In the genomic region with DNA sequence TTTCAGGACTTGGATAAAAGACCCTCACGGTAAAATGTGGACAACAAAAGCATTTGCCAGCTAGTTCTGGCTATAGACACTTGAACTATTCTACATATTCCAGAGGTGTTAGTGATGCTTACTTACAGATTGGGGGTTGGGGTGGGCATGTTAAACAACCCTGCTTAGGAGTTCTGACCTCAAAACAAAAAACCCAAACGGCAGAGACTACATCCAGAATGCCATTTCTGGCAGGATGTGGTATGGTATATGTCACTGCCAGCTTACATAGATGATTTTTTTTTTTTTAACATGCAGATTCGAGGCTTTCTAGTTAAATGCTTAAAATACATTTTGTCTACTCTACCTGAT, we compare ENCODE assay signal across 8 mouse cellular contexts. TPM values are rescaled to one million over a fixed set of nuclear protein-coding genes. Genes with fewer than 3 reads are reported as not detected.
A peak's percentile ranks its signal among the peaks of the same experiment; 100 is the strongest.
DNase-seq lines count a peak whose midpoint lies in the region; ATAC-seq and TF ChIP-seq lines count a peak whose summit lies in the region.

No protein-coding gene starts in this region.

- peak in 1 of 2 experiments; percentile 34; a peak in 1 of 4 replicates for TF ChIP-seq EP300 in MEL (IDR thresholded peaks at IDR 0.05; ENCODE audit: low read depth in 1 of 2, low read length in 2 of 2)
- TF ChIP-seq EP300 in liver, embryonic 14.5 days (IDR thresholded peaks at IDR 0.05; ENCODE audit: low read depth) = no peak

- WGBS in heart, embryonic 12.5 days = 2% methylated on average over 3 of the region's 3 CpGs
- WGBS in forebrain, embryonic 16.5 days = 3% methylated on average over 3 of the region's 3 CpGs
- WGBS in liver, embryonic 14.5 days (ENCODE audit: insufficient replicate concordance) = 2% methylated on average over 3 of the region's 3 CpGs

- ATAC-seq in heart, embryonic 12.5 days (ENCODE audit: insufficient number of reproducible peaks, low FRiP score) = no peak
- ATAC-seq in forebrain, embryonic 16.5 days = no peak
- no peak for ATAC-seq in liver, embryonic 14.5 days (ENCODE audit: insufficient read depth)

- H3K27ac ChIP-seq in heart, embryonic 12.5 days (ENCODE audit: poor library complexity, severe bottlenecking) = no peak overlapping the region
- H3K27ac ChIP-seq in MEL (ENCODE audit: control insufficient read depth, low read depth, low read length) = no peak overlapping the region
- no peak overlapping the region for H3K27ac ChIP-seq in forebrain, embryonic 16.5 days (ENCODE audit: low read length)
- peak overlapping the region; percentile 90; the same call in 1 of the 2 replicates for H3K27ac ChIP-seq in liver, embryonic 14.5 days

- H3K36me3 ChIP-seq in heart, embryonic 12.5 days = no peaks in the 10 kb centered on the region
- H3K36me3 ChIP-seq in MEL (ENCODE audit: control insufficient read depth in 1 of 2, insufficient read depth in 2 of 2, low read length in 2 of 2) = peaks cover 1 to 51% of the 10 kb centered on the region in 2 experiments; a peak in 3 of 4 replicates
- no peaks in the 10 kb centered on the region for H3K36me3 ChIP-seq in forebrain, embryonic 16.5 days (ENCODE audit: control insufficient read depth, insufficient read depth)
- H3K36me3 ChIP-seq in liver, embryonic 14.5 days (replicated peaks; ENCODE audit: control insufficient read depth, insufficient read depth, low read depth) = peaks cover 2% of the 10 kb centered on the region; the same call in 1 of the 2 replicates

- peak overlapping the region; percentile 99 for H3K4me3 ChIP-seq in heart, embryonic 12.5 days
- H3K4me3 ChIP-seq in MEL (ENCODE audit: control insufficient read depth in 1 of 2, insufficient read depth in 1 of 2, low read depth in 2 of 2, low read length in 2 of 2) = peak overlapping the region; percentile 65 to 95
- H3K4me3 ChIP-seq in forebrain, embryonic 16.5 days (replicated peaks; ENCODE audit: low read length) = peak overlapping the region; percentile 89
- H3K4me3 ChIP-seq in liver, embryonic 14.5 days (ENCODE audit: insufficient read depth in 1 of 2, low read depth in 2 of 2, low read length in 2 of 2) = peak overlapping the region; percentile 80 to 89

- no peak for TF ChIP-seq POLR2A in MEL (IDR thresholded peaks at IDR 0.05; ENCODE audit: control insufficient read depth in 1 of 2, insufficient read depth in 1 of 2, low read depth in 1 of 2, low read length in 2 of 2, poor library complexity in 1 of 2)

- no peaks in the 10 kb centered on the region for H3K9me3 ChIP-seq in heart, embryonic 12.5 days (replicated peaks)
- no peaks in the 10 kb centered on the region for H3K9me3 ChIP-seq in MEL (replicated peaks; ENCODE audit: insufficient read depth, low read length)
- H3K9me3 ChIP-seq in forebrain, embryonic 16.5 days (ENCODE audit: control insufficient read depth, low read length) = no peaks in the 10 kb centered on the region
- H3K9me3 ChIP-seq in liver, embryonic 14.5 days (ENCODE audit: control insufficient read depth, low read length) = no peaks in the 10 kb centered on the region

- H3K27me3 ChIP-seq in heart, embryonic 12.5 days (replicated peaks) = no peaks in the 10 kb centered on the region
- H3K27me3 ChIP-seq in MEL (ENCODE audit: control insufficient read depth in 1 of 2, insufficient read depth in 2 of 2, low read length in 2 of 2) = no peaks in the 10 kb centered on the region
- no peaks in the 10 kb centered on the region for H3K27me3 ChIP-seq in forebrain, embryonic 16.5 days (replicated peaks; ENCODE audit: control insufficient read depth, insufficient read depth, low read length)
- H3K27me3 ChIP-seq in liver, embryonic 14.5 days (ENCODE audit: control insufficient read depth, insufficient read depth, low read length) = no peaks in the 10 kb centered on the region

- no peak for DNase-seq in heart, adult 18-20 months
- peak; percentile 69 for DNase-seq in MEL (ENCODE audit: low read depth, low spot score)
- DNase-seq in liver, embryonic 14.5 days (ENCODE audit: low read depth in 3 of 3, low spot score in 3 of 3) = peak in 1 of 3 experiments; percentile 19
- peak; percentile 78 for DNase-seq in thymus, postnatal 0 days (ENCODE audit: low spot score)
- DNase-seq in kidney, postnatal 10 days = no peak
- DNase-seq in urinary bladder, adult 2 months (ENCODE audit: low spot score) = no peak

- peak overlapping the region; percentile 69 for H3K9ac ChIP-seq in heart, embryonic 12.5 days
- peak overlapping the region; percentile 77 for H3K9ac ChIP-seq in MEL (ENCODE audit: control insufficient read depth, low read depth, low read length, poor library complexity, severe bottlenecking)
- H3K9ac ChIP-seq in forebrain, embryonic 16.5 days (replicated peaks; ENCODE audit: low read depth, low read length) = peak overlapping the region; percentile 99
- H3K9ac ChIP-seq in liver, embryonic 14.5 days (replicated peaks) = peak overlapping the region; percentile 99

- no peak for TF ChIP-seq CTCF in MEL (IDR thresholded peaks at IDR 0.05 in 2 of 3, conservative IDR thresholded peaks at IDR 0.05 in 1 of 3; ENCODE audit: control insufficient read depth in 1 of 3, insufficient read depth in 1 of 3, low read depth in 2 of 3, low read length in 3 of 3, poor library complexity in 1 of 3, severe bottlenecking in 1 of 3)
- TF ChIP-seq CTCF in liver, embryonic 14.5 days (IDR thresholded peaks at IDR 0.05; ENCODE audit: low read depth) = no peak

- H3K79me2 ChIP-seq in MEL (ENCODE audit: control insufficient read depth, insufficient read depth, low read length, poor library complexity) = peaks cover 53% of the 10 kb centered on the region

- H3K4me2 ChIP-seq in heart, embryonic 12.5 days = peak overlapping the region; percentile 78
- H3K4me2 ChIP-seq in forebrain, embryonic 16.5 days (ENCODE audit: low read length) = peak overlapping the region; percentile 74
- H3K4me2 ChIP-seq in liver, embryonic 14.5 days (ENCODE audit: low read depth) = peak overlapping the region; percentile 89

- no peak for TF ChIP-seq RAD21 in MEL (IDR thresholded peaks at IDR 0.05; ENCODE audit: low read depth, low read length)

- H3K4me1 ChIP-seq in heart, embryonic 12.5 days (replicated peaks) = peaks cover 14% of the 10 kb centered on the region
- H3K4me1 ChIP-seq in MEL (ENCODE audit: control insufficient read depth in 1 of 2, insufficient read depth in 2 of 2, low read length in 2 of 2) = peaks cover 20 to 22% of the 10 kb centered on the region in 2 experiments
- H3K4me1 ChIP-seq in forebrain, embryonic 16.5 days (replicated peaks; ENCODE audit: control insufficient read depth, insufficient read depth, low read length) = peaks cover 25% of the 10 kb centered on the region
- H3K4me1 ChIP-seq in liver, embryonic 14.5 days (replicated peaks; ENCODE audit: control insufficient read depth in 2 of 2, insufficient read depth in 2 of 2, low read length in 1 of 2) = peaks cover 17 to 27% of the 10 kb centered on the region in 2 experiments

TF ChIP-seq in MEL, 35 proteins besides CTCF, POLR2A, EP300 and RAD21:
- peak; percentile 56 for TF ChIP-seq ZNF384 (IDR thresholded peaks at IDR 0.05; ENCODE audit: low read depth, low read length)
- peak; percentile 77; the same call in 1 of the 2 replicates for TF ChIP-seq CHD1 (IDR thresholded peaks at IDR 0.05; ENCODE audit: low read depth, low read length)
- TF ChIP-seq ELF1 (IDR thresholded peaks at IDR 0.05; ENCODE audit: low read depth, low read length) = no peak
- peak; percentile 28; the same call in 1 of the 2 replicates for TF ChIP-seq MXI1 (IDR thresholded peaks at IDR 0.05; ENCODE audit: low read depth, low read length)
- no peak for TF ChIP-seq USF1 (IDR thresholded peaks at IDR 0.05; ENCODE audit: low read depth, low read length)
- TF ChIP-seq SIN3A (IDR thresholded peaks at IDR 0.05; ENCODE audit: low read length) = peak; percentile 25; the same call in 1 of the 2 replicates
- TF ChIP-seq POLR2AphosphoS5 (IDR thresholded peaks at IDR 0.05; ENCODE audit: borderline replicate concordance, low read depth, low read length) = no peak
- no peak for TF ChIP-seq CHD2 (IDR thresholded peaks at IDR 0.05; ENCODE audit: low read length)
- TF ChIP-seq HCFC1 (IDR thresholded peaks at IDR 0.05; ENCODE audit: low read depth, low read length) = 0 out of 2 replicates have a peak, but pooled peaks have one; percentile 8

RNA-seq across cellular contexts. Expression of a gene that starts 1.0 kb away (rescaled TPM):
- 14.2 and 16.8 TPM in 2 replicates for polyA plus RNA-seq in heart, embryonic 12.5 days (2016; fragmentation: Nextera tagmentation; extraction: Ambion mirVana)
- 10 to 100 TPM; 36.0 to 43.0 TPM for total RNA-seq in heart, adult 18-20 months (2021)
- total RNA-seq in MEL (2012; rRNA removed) = 14.6 and 21.8 TPM in 2 replicates
- 10 to 100 TPM in 1 of 2 experiments, not detected in 1; 60.3 TPM for polyA plus RNA-seq in MEL (2012; ENCODE audit: insufficient read depth in 1 of 2, insufficient read length in 2 of 2, low read depth in 1 of 2, low replicate concordance in 2 of 2, missing spikeins in 1 of 2)
- 18.8 and 19.2 TPM in 2 replicates for polyA plus RNA-seq in forebrain, embryonic 16.5 days (2015; fragmentation: Nextera tagmentation; extraction: Ambion mirVana)
- polyA plus RNA-seq in liver, embryonic 14.5 days (2012; rRNA removed) = 8.6 and 9.7 TPM in 2 replicates
- 7.1 and 7.3 TPM in 2 replicates for polyA plus RNA-seq in liver, embryonic 14.5 days (2014; fragmentation: Nextera tagmentation; extraction: Ambion mirVana)
- 9.0 and 12.5 TPM in 2 replicates for polyA plus RNA-seq in thymus, postnatal 0 days (2015; fragmentation: Nextera tagmentation; extraction: Ambion mirVana)
- 22.9 and 26.4 TPM in 2 replicates for polyA plus RNA-seq in urinary bladder, adult 2 months (2012; rRNA removed)

Comparison
In these comparisons a context has a peak if more than half of its experiments do, and no peak if none do; other contexts are left out.
1. DNase-seq: peak in MEL (single experiment) and thymus, postnatal 0 days (single experiment); none in heart, adult 18-20 months (0 of 2), kidney, postnatal 10 days (single experiment) and urinary bladder, adult 2 months (single experiment).
2. Peak in every context shown above with its lines, with median percentiles within 50 percentile points of each other: H3K4me2 ChIP-seq, H3K4me3 ChIP-seq and H3K9ac ChIP-seq.